Mouse (Mus musculus): ENCODE measurements at regions not wholly inside any gene's neighbourhood (a gene's known extent, or its start where the extent isn't known, plus 50 kb on each side); places are given as distances from the start of the nearest gene placed in this dataset.

DNA sequence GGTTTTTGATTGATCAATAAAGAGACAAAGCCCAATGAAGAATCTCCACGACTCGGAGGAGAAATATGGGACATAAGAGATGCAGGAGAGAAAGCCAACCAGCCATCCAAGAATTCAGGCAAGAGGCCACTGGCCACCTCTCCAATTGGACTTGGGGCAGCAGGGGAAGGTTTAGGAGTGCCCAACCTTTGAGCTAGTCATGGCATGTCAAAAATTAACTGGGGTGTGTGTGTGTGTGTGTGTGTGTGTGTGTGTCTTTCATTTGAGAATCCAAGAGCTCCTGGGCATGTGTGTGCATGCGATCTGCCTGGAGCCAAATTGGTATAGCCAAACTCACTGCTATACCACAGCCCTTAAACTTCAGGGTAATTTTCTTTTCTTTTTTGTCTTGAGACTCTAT, 51.6 kb upstream of the Cecr2 start:
- H3K9ac ChIP-seq (ENCODE audit: low read length), result no peak overlapping the region
- H3K27me3 ChIP-seq (ENCODE audit: control insufficient read depth, insufficient read depth, low read depth, low read length), result no peaks in the 10 kb centered on the region
- H3K4me2 ChIP-seq (ENCODE audit: low read depth, low read length), result no peak overlapping the region
- H3K36me3 ChIP-seq (ENCODE audit: control insufficient read depth, insufficient read depth, low read length), result no peaks in the 10 kb centered on the region
- WGBS, result 89% methylated on average over 3 of the region's 3 CpGs
- no peak overlapping the region for H3K4me3 ChIP-seq (ENCODE audit: low read length)
- no peak for ATAC-seq (ENCODE audit: low read depth)
- H3K9me3 ChIP-seq (ENCODE audit: control insufficient read depth, low read length), result no peaks in the 10 kb centered on the region
- H3K27ac ChIP-seq (ENCODE audit: low read length), result no peak overlapping the region
- no peaks in the 10 kb centered on the region for H3K4me1 ChIP-seq (replicated peaks; ENCODE audit: control insufficient read depth, insufficient read depth, low read length)

DNA sequence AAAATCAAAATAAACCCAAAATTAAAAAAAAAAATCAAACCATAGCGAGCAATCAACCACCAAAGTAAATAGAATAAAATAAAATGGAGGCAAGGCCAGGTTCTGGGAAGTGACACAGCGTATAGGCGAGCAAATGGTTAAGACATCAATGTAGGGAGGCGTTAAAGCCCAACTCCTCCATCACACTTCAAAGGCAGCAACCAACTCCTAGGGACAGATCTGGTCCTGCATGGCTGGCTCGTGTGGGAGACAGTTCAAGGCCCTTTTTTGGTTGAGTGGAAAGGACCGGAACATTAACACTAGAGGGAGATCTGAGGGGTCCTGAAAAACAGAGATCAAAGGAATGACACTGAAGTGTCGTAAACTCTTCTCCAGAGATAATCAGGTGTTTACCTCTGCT, 53.8 kb upstream of the Cecr2 start:
- Histone ChIP-seq H3K36me3 (ENCODE audit: control insufficient read depth, insufficient read depth, low read length) (no peaks in the 10 kb centered on the region), H3K4me2 (ENCODE audit: low read depth, low read length) (no peak overlapping the region), H3K9ac (ENCODE audit: low read length) (no peak overlapping the region), H3K9me3 (ENCODE audit: control insufficient read depth, low read length) (no peaks in the 10 kb centered on the region), H3K4me1 (replicated peaks; ENCODE audit: control insufficient read depth, insufficient read depth, low read length) (no peaks in the 10 kb centered on the region), H3K27me3 (ENCODE audit: control insufficient read depth, insufficient read depth, low read depth, low read length) (no peaks in the 10 kb centered on the region), H3K4me3 (ENCODE audit: low read length) (no peak overlapping the region), H3K27ac (ENCODE audit: low read length) (no peak overlapping the region)
- ATAC-seq (ENCODE audit: low read depth), result no peak
- 51% methylated on average over 7 of the region's 7 CpGs for WGBS

DNA sequence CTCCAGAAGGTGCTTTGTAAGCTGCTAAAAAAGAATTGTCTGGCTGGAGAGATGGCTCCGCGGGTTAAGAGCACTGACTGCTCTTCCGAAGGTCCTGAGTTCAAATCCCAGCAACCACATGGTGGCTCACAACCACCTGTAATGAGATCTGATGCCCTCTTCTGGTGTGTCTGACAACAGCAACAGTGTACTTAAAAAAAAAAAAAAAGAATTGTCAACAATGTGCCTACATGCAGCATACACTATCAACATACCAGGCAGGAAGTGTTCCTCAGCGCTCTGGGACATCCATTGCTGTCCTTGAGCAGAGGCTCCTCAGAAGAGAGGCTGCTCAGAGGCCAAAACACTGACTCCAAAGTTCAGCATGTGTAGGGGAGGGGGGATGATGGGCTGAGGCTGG, 56.3 kb upstream of the Cecr2 start:
- Histone ChIP-seq H3K4me3 (ENCODE audit: low read length) (no peak overlapping the region), H3K4me1 (replicated peaks; ENCODE audit: control insufficient read depth, insufficient read depth, low read length) (no peaks in the 10 kb centered on the region), H3K36me3 (ENCODE audit: control insufficient read depth, insufficient read depth, low read length) (no peaks in the 10 kb centered on the region), H3K4me2 (ENCODE audit: low read depth, low read length) (no peak overlapping the region), H3K9me3 (ENCODE audit: control insufficient read depth, low read length) (no peaks in the 10 kb centered on the region), H3K9ac (ENCODE audit: low read length) (no peak overlapping the region), H3K27me3 (ENCODE audit: control insufficient read depth, insufficient read depth, low read depth, low read length) (no peaks in the 10 kb centered on the region), H3K27ac (ENCODE audit: low read length) (no peak overlapping the region)
- WGBS, result 82% methylated on average over 4 of the region's 4 CpGs
- ATAC-seq (ENCODE audit: low read depth), result no peak

DNA sequence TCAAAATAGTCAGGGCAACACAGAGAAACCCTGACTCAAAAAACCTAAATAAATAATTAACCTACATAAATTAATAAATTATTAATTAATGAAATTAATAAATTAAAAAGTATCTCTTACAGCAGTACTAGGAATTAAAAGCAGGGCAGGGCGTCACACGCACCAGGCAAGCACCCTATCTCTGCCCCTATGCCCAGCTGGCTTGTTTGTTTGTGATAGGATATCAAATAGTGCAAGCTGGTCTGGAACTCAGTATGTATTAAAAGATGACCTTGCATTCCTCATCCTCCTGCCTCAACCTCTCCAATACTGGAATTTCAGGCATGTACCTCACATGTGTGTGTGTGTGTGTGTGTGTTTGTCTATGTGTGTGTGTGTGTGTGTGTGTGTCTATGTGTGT, 60.7 kb upstream of the Cecr2 start:
- no peaks in the 10 kb centered on the region for H3K9me3 ChIP-seq (ENCODE audit: control insufficient read depth, low read length)
- no peak for ATAC-seq (ENCODE audit: low read depth)
- 86% methylated on average over 2 of the region's 2 CpGs for WGBS
- no peaks in the 10 kb centered on the region for H3K36me3 ChIP-seq (ENCODE audit: control insufficient read depth, insufficient read depth, low read length)
- no peak overlapping the region for H3K9ac ChIP-seq (ENCODE audit: low read length)
- no peak overlapping the region for H3K4me3 ChIP-seq (ENCODE audit: low read length)
- H3K27ac ChIP-seq (ENCODE audit: low read length), result no peak overlapping the region
- H3K27me3 ChIP-seq (ENCODE audit: control insufficient read depth, insufficient read depth, low read depth, low read length), result no peaks in the 10 kb centered on the region
- no peak overlapping the region for H3K4me2 ChIP-seq (ENCODE audit: low read depth, low read length)
- H3K4me1 ChIP-seq (replicated peaks; ENCODE audit: control insufficient read depth, insufficient read depth, low read length), result 0 out of 2 replicates have a peak, but pooled peaks cover 2% of the 10 kb centered on the region

DNA sequence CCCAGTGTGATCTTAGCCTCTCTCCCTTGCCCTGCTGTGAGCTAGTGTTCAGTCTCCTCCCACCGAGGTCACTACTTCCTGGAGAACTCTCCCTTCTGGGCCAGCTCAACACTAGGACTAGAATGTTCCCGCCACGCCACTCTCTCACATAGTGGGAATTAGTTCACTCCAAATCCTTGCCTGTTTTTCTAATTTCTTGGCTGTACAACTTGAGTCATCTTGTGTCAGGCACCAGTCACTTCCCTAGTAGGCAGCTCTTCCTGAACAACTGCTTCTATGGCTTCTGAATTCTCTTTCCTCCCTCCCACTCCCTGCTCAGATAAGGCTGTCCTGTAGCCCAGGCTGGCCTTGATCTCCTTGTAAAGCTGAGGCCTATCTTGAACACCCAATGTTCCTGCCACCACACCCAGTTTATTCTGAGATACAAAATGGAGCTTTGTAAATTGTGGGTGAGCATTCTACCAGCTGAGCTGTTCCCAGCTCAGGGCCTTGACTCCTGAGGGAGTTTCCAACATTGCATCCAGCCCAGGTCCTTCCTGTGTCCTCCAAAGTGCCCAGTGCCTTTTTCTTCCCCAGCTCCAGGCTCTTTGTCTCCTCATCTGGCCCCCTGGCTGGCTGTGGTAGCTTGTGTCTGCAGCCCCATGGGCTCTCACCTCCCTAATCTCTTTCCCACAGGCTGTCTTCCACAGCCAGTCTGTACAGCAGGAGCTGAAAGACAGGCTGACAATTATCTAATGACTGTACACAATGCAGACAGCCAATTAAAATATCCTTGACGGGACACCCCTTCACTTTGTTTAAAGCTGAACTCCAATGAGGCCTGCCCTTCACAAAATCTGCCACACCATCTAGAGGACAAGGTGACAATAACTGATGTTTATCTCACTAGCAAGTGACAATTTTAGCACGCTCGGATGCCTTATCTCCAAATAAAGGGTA, 61.9 kb upstream of the Cecr2 start:
- ATAC-seq (ENCODE audit: low read depth), result no peak
- H3K9ac ChIP-seq (ENCODE audit: low read length), result no peak overlapping the region
- 43% methylated on average over 6 of the region's 6 CpGs for WGBS

DNA sequence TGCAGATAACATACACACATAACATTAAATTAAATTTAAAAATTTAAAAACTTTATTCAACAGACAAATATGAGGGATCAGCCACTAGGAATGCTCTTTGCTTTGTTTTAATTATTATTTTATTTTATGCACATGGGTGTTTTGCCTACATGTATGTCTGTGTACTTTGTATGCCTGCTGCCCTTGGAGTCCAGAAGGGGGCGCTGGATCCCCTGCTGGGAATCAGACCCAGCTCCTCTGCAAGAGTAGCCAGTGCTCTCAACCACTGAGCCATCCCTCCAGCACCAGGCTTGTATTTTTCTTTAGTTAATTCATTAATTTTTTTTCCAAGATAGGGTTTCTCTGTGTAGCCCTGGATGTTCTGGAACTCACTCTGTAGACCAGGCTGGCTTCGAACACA, 62.7 kb upstream of the Cecr2 start:
- Histone ChIP-seq H3K9ac (ENCODE audit: low read length) (no peak overlapping the region), H3K27me3 (ENCODE audit: control insufficient read depth, insufficient read depth, low read depth, low read length) (no peaks in the 10 kb centered on the region), H3K4me2 (ENCODE audit: low read depth, low read length) (no peak overlapping the region), H3K27ac (ENCODE audit: low read length) (no peak overlapping the region), H3K4me3 (ENCODE audit: low read length) (no peak overlapping the region), H3K4me1 (replicated peaks; ENCODE audit: control insufficient read depth, insufficient read depth, low read length) (0 out of 2 replicates have a peak, but pooled peaks cover 2% of the 10 kb centered on the region), H3K9me3 (ENCODE audit: control insufficient read depth, low read length) (no peaks in the 10 kb centered on the region), H3K36me3 (ENCODE audit: control insufficient read depth, insufficient read depth, low read length) (no peaks in the 10 kb centered on the region)
- 52% methylated on average over 2 of the region's 2 CpGs for WGBS
- ATAC-seq (ENCODE audit: low read depth), result no peak

More for the DNA sequence above, 61.9 kb upstream of the Cecr2 start:
- Histone ChIP-seq H3K27ac (ENCODE audit: low read length) (no peak overlapping the region), H3K4me2 (ENCODE audit: low read depth, low read length) (no peak overlapping the region), H3K9me3 (ENCODE audit: control insufficient read depth, low read length) (no peaks in the 10 kb centered on the region), H3K36me3 (ENCODE audit: control insufficient read depth, insufficient read depth, low read length) (no peaks in the 10 kb centered on the region), H3K4me1 (replicated peaks; ENCODE audit: control insufficient read depth, insufficient read depth, low read length) (0 out of 2 replicates have a peak, but pooled peaks cover 2% of the 10 kb centered on the region), H3K27me3 (ENCODE audit: control insufficient read depth, insufficient read depth, low read depth, low read length) (no peaks in the 10 kb centered on the region), H3K4me3 (ENCODE audit: low read length) (no peak overlapping the region)

DNA sequence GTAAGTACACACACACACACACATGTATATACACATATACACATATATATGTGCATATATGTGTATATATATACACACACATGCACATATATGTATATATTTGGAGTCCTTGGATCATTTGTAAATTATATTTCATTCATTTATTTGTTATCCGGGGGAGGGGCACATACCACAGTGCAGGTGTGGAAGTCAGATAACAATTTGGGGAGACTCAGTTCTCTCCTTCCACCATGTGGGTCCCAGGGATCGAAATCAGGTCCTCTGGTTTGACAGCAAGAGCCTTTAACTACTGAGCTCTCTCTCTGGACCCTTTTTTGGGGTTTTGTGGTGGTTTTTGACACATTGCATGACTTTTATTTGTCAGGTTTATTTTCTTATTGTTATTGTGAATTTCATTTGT, 65.8 kb upstream of the Cecr2 start:
- ATAC-seq (ENCODE audit: low read depth), result no peak

DNA sequence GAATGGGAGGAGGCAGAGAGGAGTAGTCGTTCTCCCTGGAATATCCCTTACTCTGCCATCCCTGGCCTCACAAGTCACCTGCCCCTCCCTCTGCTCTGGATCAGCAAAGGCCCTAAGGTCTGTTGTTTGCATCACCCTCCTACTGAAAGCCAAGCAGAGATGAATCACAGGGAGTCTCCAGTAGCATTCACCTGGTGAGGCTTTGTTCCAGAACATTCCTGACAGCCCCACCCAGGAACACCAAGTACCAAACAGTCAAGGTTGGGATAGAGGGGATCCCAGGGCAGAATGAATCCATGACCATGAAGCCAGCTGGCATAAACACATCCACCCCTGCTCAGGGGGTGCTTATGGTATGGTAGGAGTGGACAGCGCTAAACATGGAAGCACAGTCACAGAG, 67.4 kb upstream of the Hdhd5 start:
- Histone ChIP-seq H3K4me1 (replicated peaks; ENCODE audit: control insufficient read depth, insufficient read depth, low read length) (no peaks in the 10 kb centered on the region), H3K9ac (ENCODE audit: low read length) (no peak overlapping the region), H3K36me3 (ENCODE audit: control insufficient read depth, insufficient read depth, low read length) (no peaks in the 10 kb centered on the region), H3K27me3 (ENCODE audit: control insufficient read depth, insufficient read depth, low read depth, low read length) (no peaks in the 10 kb centered on the region), H3K9me3 (ENCODE audit: control insufficient read depth, low read length) (no peaks in the 10 kb centered on the region), H3K27ac (ENCODE audit: low read length) (no peak overlapping the region), H3K4me3 (ENCODE audit: low read length) (no peak overlapping the region), H3K4me2 (ENCODE audit: low read depth, low read length) (no peak overlapping the region)
- 65% methylated on average over 2 of the region's 2 CpGs for WGBS
- ATAC-seq (ENCODE audit: low read depth), result no peak

More for the DNA sequence above, 65.8 kb upstream of the Cecr2 start:
- 0 out of 2 replicates have a peak, but pooled peaks cover 2% of the 10 kb centered on the region for H3K4me1 ChIP-seq (replicated peaks; ENCODE audit: control insufficient read depth, insufficient read depth, low read length)
- no peak overlapping the region for H3K4me3 ChIP-seq (ENCODE audit: low read length)
- WGBS, result 70% methylated on average over 2 of the region's 2 CpGs
- no peak overlapping the region for H3K27ac ChIP-seq (ENCODE audit: low read length)
- no peak overlapping the region for H3K4me2 ChIP-seq (ENCODE audit: low read depth, low read length)
- H3K9me3 ChIP-seq (ENCODE audit: control insufficient read depth, low read length), result no peaks in the 10 kb centered on the region
- H3K27me3 ChIP-seq (ENCODE audit: control insufficient read depth, insufficient read depth, low read depth, low read length), result no peaks in the 10 kb centered on the region
- no peak overlapping the region for H3K9ac ChIP-seq (ENCODE audit: low read length)
- no peaks in the 10 kb centered on the region for H3K36me3 ChIP-seq (ENCODE audit: control insufficient read depth, insufficient read depth, low read length)

DNA sequence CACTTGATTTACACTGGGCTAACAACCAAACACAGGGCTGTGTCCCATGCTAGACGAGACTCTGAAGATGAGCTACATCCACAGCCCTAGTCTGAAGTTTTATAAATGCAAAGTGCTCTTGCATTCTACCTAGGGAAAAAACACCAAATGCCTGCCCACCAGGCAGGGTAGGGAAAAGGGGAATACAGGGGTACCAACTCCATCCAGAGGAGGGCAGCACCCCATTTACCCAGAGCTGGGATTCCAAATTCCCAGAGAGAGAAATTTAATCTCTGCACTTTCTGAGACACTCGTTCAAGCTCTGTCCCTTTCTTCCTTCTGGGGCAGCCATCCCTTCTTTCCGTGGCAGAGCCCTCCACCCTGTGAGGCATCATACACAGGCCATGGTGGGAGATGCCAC, 66.8 kb upstream of the Hdhd5 start:
- H3K4me1 ChIP-seq (replicated peaks; ENCODE audit: control insufficient read depth, insufficient read depth, low read length), result no peaks in the 10 kb centered on the region
- no peak overlapping the region for H3K4me3 ChIP-seq (ENCODE audit: low read length)
- no peaks in the 10 kb centered on the region for H3K36me3 ChIP-seq (ENCODE audit: control insufficient read depth, insufficient read depth, low read length)
- H3K9me3 ChIP-seq (ENCODE audit: control insufficient read depth, low read length), result no peaks in the 10 kb centered on the region
- WGBS, result 28% methylated on average over 3 of the region's 3 CpGs
- no peak overlapping the region for H3K27ac ChIP-seq (ENCODE audit: low read length)
- no peaks in the 10 kb centered on the region for H3K27me3 ChIP-seq (ENCODE audit: control insufficient read depth, insufficient read depth, low read depth, low read length)
- H3K4me2 ChIP-seq (ENCODE audit: low read depth, low read length), result no peak overlapping the region
- no peak for ATAC-seq (ENCODE audit: low read depth)
- no peak overlapping the region for H3K9ac ChIP-seq (ENCODE audit: low read length)

Measured in lung, embryonic 16.5 days (tissue).